Mouse (Mus musculus) adrenal gland, adult 10 weeks (tissue): ENCODE results near the gene Dhdh. TPM values are rescaled to one million over a fixed set of nuclear protein-coding genes. Genes with fewer than 3 reads are reported as not detected.

Source experiments
- polyA plus RNA-seq: library from polyadenylated mRNA; stranded (reverse); fragments of 350-450 nt; fragmentation: Illumina TruSeq; extraction: RNeasy Lipid Tissue Mini Kit (QIAGEN cat#74804); gene quantifications from one replicate; pipeline ENCODE4 v1.2.3, GENCODE M21; 2014; ENCODE audit warnings: low read depth, low replicate concordance

Dhdh gene
- 122 TPM for polyA plus RNA-seq

GRCm38 (mm10) chr7:45488293-45489204 lies at the start of gene Dhdh:
Dhdh (minus strand) TSS chr7:45488805.

GRCm38 (mm10) chr7:45525809-45526473 lies 37.3 kb upstream of the Dhdh start, which contains the start of the genes Ppp1r15a and Plekha4:
Ppp1r15a (minus strand) TSS chr7:45526268.
Plekha4 (plus strand) TSS chr7:45526330.

GRCm38 (mm10) chr7:45509912-45510787 lies 21.5 kb upstream of the Dhdh start, which contains the start of gene Nucb1:
Nucb1 (minus strand) TSS chr7:45510406.

GRCm38 (mm10) chr7:45486761-45487415 lies 1.7 kb downstream of the Dhdh start, which contains the start of gene Gm45808:
Gm45808 (minus strand) TSS chr7:45486811.

GRCm38 (mm10) chr7:45481374-45481927 lies 7.2 kb downstream of the Dhdh start, which contains the start of gene Tulp2:
Tulp2 (plus strand) TSS chr7:45481877.

GRCm38 (mm10) chr7:45466283-45467089 lies 22.1 kb downstream of the Dhdh start, which contains the start of gene Bax:
Bax (minus strand) TSS chr7:45466898.

GRCm38 (mm10) chr7:45459564-45460140 lies 29.0 kb downstream of the Dhdh start, which contains the start of gene Ftl1:
Ftl1 (minus strand) TSS chr7:45459884.

GRCm38 (mm10) chr7:45437521-45438276 lies 50.9 kb downstream of the Dhdh start, which contains the start of gene Ruvbl2:
Ruvbl2 (minus strand) TSS chr7:45438096.

GRCm38 (mm10) chr7:45434203-45435015 lies 54.2 kb downstream of the Dhdh start, which contains the start of gene Gys1:
Gys1 (plus strand) TSS chr7:45434844.

Other genes starting within 250 kb of the Dhdh start
- 0.52 TPM for gene Cd37, start 249.7 kb downstream of the Dhdh start, polyA plus RNA-seq
- gene Slc6a16, start 247.7 kb downstream of the Dhdh start, polyA plus RNA-seq: not detected
- gene Slc6a21, start 211.3 kb downstream of the Dhdh start, polyA plus RNA-seq: not detected
- 0.29 TPM for gene Trpm4, start 155.0 kb downstream of the Dhdh start, polyA plus RNA-seq
- gene Hrc, start 153.5 kb downstream of the Dhdh start, polyA plus RNA-seq: 0.87 TPM
- not detected for gene Ppfia3, start 121.8 kb downstream of the Dhdh start, polyA plus RNA-seq
- gene Lin7b, start 118.2 kb downstream of the Dhdh start, polyA plus RNA-seq: not detected
- 77.1 TPM for gene Snrnp70, start 93.1 kb downstream of the Dhdh start, polyA plus RNA-seq
- not detected for gene Kcna7, start 83.2 kb downstream of the Dhdh start, polyA plus RNA-seq
- not detected for gene Ntf5, start 75.1 kb downstream of the Dhdh start, polyA plus RNA-seq
- gene Lhb, start 68.0 kb downstream of the Dhdh start, polyA plus RNA-seq: not detected
- gene Gys1, start 54.0 kb downstream of the Dhdh start, polyA plus RNA-seq: 5.4 TPM
- 0.76 TPM for gene Ruvbl2, start 50.7 kb downstream of the Dhdh start, polyA plus RNA-seq
- 6.7 TPM for gene Ftl1, start 28.9 kb downstream of the Dhdh start, polyA plus RNA-seq
- gene Bax, start 21.9 kb downstream of the Dhdh start, polyA plus RNA-seq: 1.1 TPM
- gene Tulp2, start 6.9 kb downstream of the Dhdh start, polyA plus RNA-seq: not detected
- not detected for gene Gm45808, start 2.0 kb downstream of the Dhdh start, polyA plus RNA-seq
- 68.5 TPM for gene Nucb1, start 21.6 kb upstream of the Dhdh start, polyA plus RNA-seq
- 3.1 TPM for gene Ppp1r15a, start 37.5 kb upstream of the Dhdh start, polyA plus RNA-seq
- gene Plekha4, start 37.5 kb upstream of the Dhdh start, polyA plus RNA-seq: 1.2 TPM
- not detected for gene Hsd17b14, start 66.1 kb upstream of the Dhdh start, polyA plus RNA-seq
- 8.7 TPM for gene Bcat2, start 81.3 kb upstream of the Dhdh start, polyA plus RNA-seq
- not detected for gene Fgf21, start 126.7 kb upstream of the Dhdh start, polyA plus RNA-seq
- gene Fut1, start 128.5 kb upstream of the Dhdh start, polyA plus RNA-seq: not detected
- not detected for gene Izumo1, start 133.0 kb upstream of the Dhdh start, polyA plus RNA-seq
- 0.23 TPM for gene Rasip1, start 138.7 kb upstream of the Dhdh start, polyA plus RNA-seq
- 0.17 TPM for gene Mamstr, start 151.2 kb upstream of the Dhdh start, polyA plus RNA-seq
- not detected for gene Fut2, start 177.6 kb upstream of the Dhdh start, polyA plus RNA-seq
- not detected for gene Ntn5, start 195.2 kb upstream of the Dhdh start, polyA plus RNA-seq
- gene Sec1, start 205.6 kb upstream of the Dhdh start, polyA plus RNA-seq: not detected
- gene Car11, start 211.0 kb upstream of the Dhdh start, polyA plus RNA-seq: 0.93 TPM
- 9.2 TPM for gene Dbp, start 216.3 kb upstream of the Dhdh start, polyA plus RNA-seq
- not detected for gene Rpl18, start 226.7 kb upstream of the Dhdh start, polyA plus RNA-seq
- gene Sphk2, start 229.2 kb upstream of the Dhdh start, polyA plus RNA-seq: 0.82 TPM
- not detected for gene Fam83e, start 232.4 kb upstream of the Dhdh start, polyA plus RNA-seq
- gene Spaca4, start 237.0 kb upstream of the Dhdh start, polyA plus RNA-seq: not detected